Mouse (Mus musculus) sigmoid colon, adult 10 weeks (tissue): Measurements from ENCODE around the gene Ino80d. TPM values are rescaled to one million over a fixed set of nuclear protein-coding genes. Genes with fewer than 3 reads are reported as not detected.

ENCODE experiments used
- polyA plus RNA-seq: library from polyadenylated mRNA; stranded (reverse); fragments of 350-450 nt; fragmentation: Illumina TruSeq; extraction: RNeasy Lipid Tissue Mini Kit (QIAGEN cat#74804); gene quantifications from one replicate; pipeline ENCODE4 v1.2.3, GENCODE M21; 2014; ENCODE audit warnings: low read depth, low replicate concordance

The Ino80d gene
- 34.7 TPM for polyA plus RNA-seq

GRCm38 (mm10) chr1:63114136-63114781 lies at the start of gene Ino80d:
Gene Ino80d (minus strand): TSS chr1:63114667.

Other genes with a start within 250 kb of the Ino80d start
- 1,031 TPM for gene Eef1b2, start 62.2 kb upstream of the Ino80d start, polyA plus RNA-seq
- gene Ndufs1, start 62.2 kb upstream of the Ino80d start, polyA plus RNA-seq: 266 TPM
- gene Gpr1, start 99.9 kb upstream of the Ino80d start, polyA plus RNA-seq: not detected
- gene Zdbf2, start 158.6 kb upstream of the Ino80d start, polyA plus RNA-seq: 0.44 TPM